Mouse (Mus musculus) erythroblast, embryonic 14.5 days (primary cell): ENCODE results near the gene Gm20509. TPM values are rescaled to one million over a fixed set of nuclear protein-coding genes. Genes with fewer than 3 reads are reported as not detected.

Source experiments
- H3K27me3 ChIP-seq: 2 replicates; pipeline ENCODE4 v1.6.1; 2012; ENCODE audit warnings: inconsistent platforms; ENCODE audit not compliant: control insufficient read depth
- H3K36me3 ChIP-seq: 2 replicates; pipeline ENCODE4 v1.6.1; 2012; ENCODE audit warnings: mild to moderate bottlenecking, inconsistent platforms; ENCODE audit not compliant: control insufficient read depth
- H3K4me1 ChIP-seq: 2 replicates; pipeline ENCODE4 v1.6.1; 2012; ENCODE audit warnings: inconsistent platforms; ENCODE audit not compliant: control insufficient read depth
- H3K4me3 ChIP-seq: replicated peaks from 2 replicates; pipeline ENCODE3; 2012; ENCODE audit warnings: moderate library complexity, mild to moderate bottlenecking, inconsistent platforms
- H3K9me3 ChIP-seq: 2 replicates; pipeline ENCODE4 v1.6.1; 2012; ENCODE audit warnings: low read length, inconsistent platforms, mixed read lengths; ENCODE audit not compliant: control insufficient read depth
- GATA1 ChIP-seq: IDR thresholded peaks from 2 replicates; pipeline ENCODE4 v1.6.1; 2012; ENCODE audit warnings: low read length, inconsistent platforms, mixed read lengths
- TAL1 ChIP-seq: IDR thresholded peaks from 3 replicates; pipeline ENCODE4 v1.6.1; 2012; ENCODE audit warnings: low read length, inconsistent platforms, mixed read lengths
- polyA plus RNA-seq: library from polyadenylated mRNA; stranded (reverse); fragments of >175 nt; gene quantifications from 2 replicates; pipeline ENCODE4 v1.2.3, GENCODE M21; 2012

The Gm20509 gene
- polyA plus RNA-seq, 1 experiment = not detected

GRCm38 (mm10) chr9:73154347-73154746 is 52.1 kb downstream of the Gm20509 start:
- TF ChIP-seq TAL1 (no peak), GATA1 (no peak)
- Histone ChIP-seq H3K36me3 (no peaks in the 10 kb centered on the region; the same call in 1 of the 2 replicates), H3K9me3 (peaks cover 18% of the 10 kb centered on the region), H3K4me3 (no peak overlapping the region), H3K27me3 (no peaks in the 10 kb centered on the region; the same call in 1 of the 2 replicates), H3K4me1 (no peaks in the 10 kb centered on the region)

- H3K36me3 ChIP-seq = no peaks in the 10 kb centered on the region; the same call in 1 of the 2 replicates
- no peaks in the 10 kb centered on the region; the same call in 1 of the 2 replicates for H3K27me3 ChIP-seq
- TF ChIP-seq GATA1 = no peak
- H3K4me3 ChIP-seq = no peak overlapping the region
- no peaks in the 10 kb centered on the region for H3K4me1 ChIP-seq
- peaks cover 18% of the 10 kb centered on the region for H3K9me3 ChIP-seq
Observed at GRCm38 (mm10) chr9:73157968-73158367, 55.7 kb downstream of the Gm20509 start.

GRCm38 (mm10) chr9:73159265-73159664 is 57.0 kb downstream of the Gm20509 start:
- Histone ChIP-seq H3K4me1 (no peaks in the 10 kb centered on the region), H3K27me3 (peaks cover 3% of the 10 kb centered on the region), H3K4me3 (no peak overlapping the region), H3K9me3 (peaks cover 18% of the 10 kb centered on the region), H3K36me3 (no peaks in the 10 kb centered on the region; the same call in 1 of the 2 replicates)
- TF ChIP-seq TAL1 = no peak
- TF ChIP-seq GATA1 = no peak

- TF ChIP-seq TAL1 = no peak
- TF ChIP-seq GATA1 = no peak
- Histone ChIP-seq H3K27me3 (peaks cover 3% of the 10 kb centered on the region), H3K4me1 (no peaks in the 10 kb centered on the region), H3K9me3 (peaks cover 10% of the 10 kb centered on the region), H3K4me3 (no peak overlapping the region), H3K36me3 (no peaks in the 10 kb centered on the region; the same call in 1 of the 2 replicates)
Observed at GRCm38 (mm10) chr9:73162571-73163333, 60.5 kb downstream of the Gm20509 start.

- Histone ChIP-seq H3K4me1 (no peaks in the 10 kb centered on the region), H3K4me3 (no peak overlapping the region), H3K36me3 (no peaks in the 10 kb centered on the region), H3K27me3 (peaks cover 3% of the 10 kb centered on the region), H3K9me3 (no peaks in the 10 kb centered on the region; the same call in 1 of the 2 replicates)
- TF ChIP-seq TAL1 = no peak
- TF ChIP-seq GATA1 = no peak
Observed at GRCm38 (mm10) chr9:73165631-73166030, 63.4 kb downstream of the Gm20509 start.

Other genes with a start within 250 kb of the Gm20509 start
- gene Pygo1, start 176.8 kb upstream of the Gm20509 start, polyA plus RNA-seq = not detected in 2 replicates
- not detected in 2 replicates for gene Dyx1c1, start 143.7 kb upstream of the Gm20509 start, polyA plus RNA-seq
- 0.01 and 0.04 TPM in 2 replicates for gene Gm44503, start 143.6 kb upstream of the Gm20509 start, polyA plus RNA-seq
- 0.05 TPM in 1 of 2 replicates, not detected in the other for gene Ccpg1os, start 117.1 kb upstream of the Gm20509 start, polyA plus RNA-seq
- 0.47 and 0.51 TPM in 2 replicates for gene Ccpg1, start 117.0 kb upstream of the Gm20509 start, polyA plus RNA-seq
- 0.01 and 0.05 TPM in 2 replicates for gene Pigb, start 62.1 kb upstream of the Gm20509 start, polyA plus RNA-seq
- gene Rab27a, start 57.6 kb upstream of the Gm20509 start, polyA plus RNA-seq = 0.06 TPM in 1 of 2 replicates, not detected in the other
- not detected in 2 replicates for gene Khdc3, start 634 bp upstream of the Gm20509 start, polyA plus RNA-seq
- 0.10 and 0.37 TPM in 2 replicates for gene Rsl24d1, start 11.0 kb downstream of the Gm20509 start, polyA plus RNA-seq